Mouse (Mus musculus) olfactory bulb, adult 2 months (tissue): ENCODE data around the gene Methig1.

Experiments used
- CTCF ChIP-seq: fragments of 200-500 bp; IDR thresholded peaks from 2 replicates; pipeline ENCODE4 v1.5.1; 2012; ENCODE audit warnings: low read depth, mild to moderate bottlenecking, low read length, moderate library complexity; ENCODE audit not compliant: insufficient read depth
- POLR2A ChIP-seq: fragments of 200-500 bp; IDR thresholded peaks from 2 replicates; pipeline ENCODE4 v1.6.1; 2012; ENCODE audit warnings: mild to moderate bottlenecking, low read depth, low read length, moderate library complexity; ENCODE audit not compliant: insufficient read depth

GRCm38 (mm10) chr15:100325235-100325634 is 27.7 kb upstream of the Methig1 start:
- no peak for TF ChIP-seq CTCF
- no peak for TF ChIP-seq POLR2A
